Mouse (Mus musculus) left cerebral cortex, postnatal 25 days (tissue): ENCODE data around the gene C1ql2. TPM values are rescaled to one million over a fixed set of nuclear protein-coding genes. Genes with fewer than 3 reads are reported as not detected.

Source experiments
- DNase-seq, 2 experiments: peaks; one replicate each; pipeline ENCODE4 v3.0.0; 2022; ENCODE audit warnings: low spot score in 2 of 2, mixed read lengths in 1 of 2
- intact Hi-C: fragments of 180-260 bp; cut with DNase I; formaldehyde crosslinking; loops from one replicate; pipeline ENCODE4 v1.15.1; 2025
- total RNA-seq, 2 experiments: library from RNA; stranded (reverse); gene quantifications; 2 replicates each; pipeline ENCODE4 v1.2.3; 2021

C1ql2 gene
- total RNA-seq, 2 experiments from 2014 or later = 2.9 to 3.0 TPM

DNA sequence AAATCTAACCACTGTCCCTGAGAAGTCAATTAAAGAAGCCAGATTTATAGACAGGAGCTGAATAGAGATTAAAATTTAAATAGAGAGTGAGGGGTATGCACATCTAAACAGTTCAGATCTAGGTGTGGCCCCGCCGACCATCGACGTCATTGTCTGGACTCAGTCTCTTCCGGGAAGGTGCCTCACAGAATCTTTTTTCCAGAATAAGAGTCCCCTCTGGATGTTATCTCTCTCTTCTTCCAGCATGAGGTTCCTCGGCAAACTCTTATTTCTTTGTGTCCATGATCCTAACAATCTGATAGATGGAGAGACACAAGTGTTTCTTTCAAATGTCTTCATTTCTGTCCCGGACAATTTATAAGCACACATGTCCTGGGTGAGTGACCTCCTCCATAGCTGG, 33.7 kb downstream of the C1ql2 start:
- intact Hi-C loops = no loop called here
- DNase-seq = no peak

GRCm38 (mm10) chr1:120374832-120375231, 34.5 kb downstream of the C1ql2 start:
- intact Hi-C loops = no loop called here
- DNase-seq = no peak

DNA sequence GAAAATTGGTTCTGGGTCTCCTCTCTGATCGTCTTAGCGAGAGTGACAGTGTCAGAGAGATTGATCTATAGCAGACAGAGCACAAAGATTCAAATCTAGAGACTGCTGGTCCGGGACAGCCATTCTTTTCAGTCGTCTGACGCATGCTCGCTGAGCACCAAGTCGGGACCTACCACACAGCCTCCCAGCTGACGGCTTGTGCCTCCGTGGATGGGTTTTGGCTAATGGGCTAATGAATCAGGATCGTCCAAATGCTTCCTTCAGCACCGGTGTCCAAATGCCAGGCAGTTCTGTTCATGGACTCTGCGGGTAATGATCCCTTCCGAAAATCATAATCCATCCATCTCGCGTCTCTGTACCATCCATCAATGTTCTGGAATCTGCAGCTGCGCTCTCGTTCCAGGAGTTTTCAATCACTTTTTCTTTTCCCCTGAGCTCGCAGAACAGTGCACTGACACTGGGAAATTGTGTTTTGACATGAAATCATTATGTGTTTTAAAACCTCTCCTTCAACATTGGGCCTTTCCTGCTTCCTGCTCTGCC, 44.7 kb downstream of the C1ql2 start:
- intact Hi-C loops = no loop called here
- no peak for DNase-seq

GRCm38 (mm10) chr1:120389734-120390133, 49.4 kb downstream of the C1ql2 start:
- intact Hi-C loops = no loop called here
- no peak for DNase-seq

DNA sequence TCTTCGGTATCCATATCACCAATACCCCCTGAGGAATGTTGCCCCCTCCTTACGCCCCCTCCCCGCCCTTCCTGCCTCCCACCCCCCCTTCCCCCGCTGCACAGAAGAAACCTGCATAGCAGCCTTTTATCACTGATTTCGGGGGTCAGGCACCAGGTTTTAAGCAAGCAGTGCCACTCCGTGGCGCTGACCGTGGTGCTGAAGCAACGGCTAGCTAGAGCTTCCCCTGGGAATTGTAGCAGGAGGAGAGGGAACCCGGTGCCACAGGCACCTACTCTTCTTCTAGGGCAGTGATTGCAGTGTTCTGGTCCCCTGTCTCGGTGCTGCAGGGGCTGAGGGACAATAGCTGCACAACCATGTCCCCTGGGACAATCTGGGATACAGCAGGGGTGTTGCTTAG, 50.0 kb downstream of the C1ql2 start:
- intact Hi-C loops = no loop called here
- no peak for DNase-seq

Other genes starting within 250 kb of the C1ql2 start
- gene Dbi, start 219.5 kb upstream of the C1ql2 start, total RNA-seq = 100 to 1,000 TPM; 247 to 272 TPM
- gene 3110009E18Rik, start 219.4 kb upstream of the C1ql2 start, total RNA-seq = 1 to 10 TPM; 6.7 to 7.4 TPM
- 1 to 10 TPM; 6.6 to 7.3 TPM for gene Steap3, start 67.9 kb upstream of the C1ql2 start, total RNA-seq
- not detected for gene Marco, start 164.4 kb downstream of the C1ql2 start, total RNA-seq